Mouse (Mus musculus) hindbrain, postnatal 0 days (tissue): ENCODE measurements around the gene Cfap61. TPM values are rescaled to one million over a fixed set of nuclear protein-coding genes. Genes with fewer than 3 reads are reported as not detected.

Experiments used
- ATAC-seq: fragments of 200-750 bp; cut with Nextera tagmentation; 2 replicates; pipeline ENCODE4 v1.8.0; 2017; ENCODE audit warnings: mild to moderate bottlenecking, moderate TSS enrichment, moderate library complexity
- DNase-seq: peaks from one replicate; pipeline ENCODE4 v3.0.0-alpha.2; 2015; ENCODE audit warnings: low spot score
- H3K27ac ChIP-seq: fragments of 300-500 bp; sonication (generic); 2 replicates; pipeline ENCODE4 v1.5.1; 2014; ENCODE audit warnings: mild to moderate bottlenecking
- H3K27me3 ChIP-seq: fragments of 300-500 bp; sonication (generic); 2 replicates; pipeline ENCODE4 v1.6.1; 2014; ENCODE audit warnings: low read length, mixed read lengths; ENCODE audit not compliant: insufficient read depth
- H3K36me3 ChIP-seq: fragments of 300-500 bp; sonication (generic); 2 replicates; pipeline ENCODE4 v1.6.1; 2014; ENCODE audit warnings: low read length, mixed read lengths; ENCODE audit not compliant: insufficient read depth
- H3K4me1 ChIP-seq: fragments of 300-500 bp; sonication (generic); 2 replicates; pipeline ENCODE4 v1.6.1; 2014; ENCODE audit warnings: antibody characterized with exemption, low read length, mixed read lengths; ENCODE audit not compliant: insufficient read depth
- H3K4me2 ChIP-seq: fragments of 300-500 bp; sonication (generic); 2 replicates; pipeline ENCODE4 v1.6.1; 2014; ENCODE audit warnings: low read depth, mild to moderate bottlenecking, low read length, moderate library complexity, mixed read lengths
- H3K4me3 ChIP-seq: fragments of 300-500 bp; sonication (generic); 2 replicates; pipeline ENCODE4 v1.5.1; 2014; ENCODE audit warnings: low read length
- H3K9ac ChIP-seq: fragments of 300-500 bp; sonication (generic); replicated peaks from 2 replicates; pipeline ENCODE4 v1.6.1; 2014; ENCODE audit warnings: mild to moderate bottlenecking, low read length, moderate library complexity, mixed read lengths
- H3K9me3 ChIP-seq: fragments of 300-500 bp; sonication (generic); 2 replicates; pipeline ENCODE4 v1.6.1; 2016; ENCODE audit warnings: low read length, mixed read lengths
- CTCF ChIP-seq: IDR thresholded peaks from 2 replicates; pipeline ENCODE4 v1.5.1; 2016; ENCODE audit warnings: antibody characterized with exemption, control low read depth, low read depth
- WGBS: fragments of 180-500 bp; shearing (Covaris S2); extraction: QIAGEN DNeasy Blood & Tissue Kit; methylation state at CpG from one replicate; pipeline ENCODE4 v1.1.7; 2014; 5-methylcytosine and 5-hydroxymethylcytosine counted together
- polyA plus RNA-seq: library from polyadenylated mRNA; unstranded; fragments of >200 nt; fragmentation: Nextera tagmentation; extraction: Ambion mirVana; gene quantifications from 2 replicates; pipeline ENCODE4 v1.2.1, GENCODE M21; 2015
- total RNA-seq: library from RNA; depleted of rRNA; stranded (reverse); fragments of >200 nt; gene quantifications from 2 replicates; pipeline ENCODE4 v1.2.3, GENCODE M21; 2014

The Cfap61 gene
- total and polyA plus RNA-seq, 2 experiments from 2014 or later: 3.7 to 4.1 TPM

DNA sequence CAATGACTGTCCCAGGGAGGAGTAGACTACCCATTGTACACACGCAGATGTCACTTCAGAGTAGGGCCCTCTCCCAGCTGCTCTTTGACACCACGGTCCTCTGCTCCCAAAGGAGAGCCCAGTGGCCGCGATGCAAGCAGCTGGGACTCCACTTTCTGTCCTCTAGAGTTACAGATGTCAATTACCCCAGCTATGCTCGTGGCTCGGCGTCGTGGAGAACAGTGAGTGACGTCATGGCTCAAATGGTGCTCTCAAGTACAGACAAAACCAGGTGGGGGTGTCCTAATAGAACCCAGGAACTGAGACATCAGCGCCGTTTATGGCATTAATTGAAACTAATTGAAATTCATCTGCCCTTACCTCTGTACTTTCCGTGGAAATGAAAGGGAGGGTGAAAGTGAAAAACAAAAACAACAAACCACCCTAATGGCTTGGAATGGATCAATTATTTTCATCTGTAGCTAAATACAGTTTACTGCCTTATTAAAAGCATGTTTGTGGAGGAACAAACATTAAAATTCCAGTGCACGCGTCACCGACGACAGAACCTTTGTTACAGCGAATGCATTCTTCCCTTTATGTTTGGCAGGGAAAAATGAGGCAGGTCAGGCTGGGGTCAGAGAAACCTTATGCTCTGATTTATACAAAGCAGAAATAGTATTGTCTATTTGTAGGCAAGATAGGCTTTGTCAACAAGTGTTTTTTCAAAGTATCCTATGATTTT is 182.8 kb downstream of the Cfap61 start:
- WGBS: 19% methylated on average over 17 of the region's 17 CpGs
- peaks cover 7% of the 10 kb centered on the region for H3K4me1 ChIP-seq
- TF ChIP-seq CTCF: no peak
- no peak overlapping the region for H3K4me2 ChIP-seq
- no peaks in the 10 kb centered on the region for H3K9me3 ChIP-seq
- H3K9ac ChIP-seq: no peak overlapping the region
- no peaks in the 10 kb centered on the region for H3K27me3 ChIP-seq
- H3K27ac ChIP-seq: no peak overlapping the region
- no peak for DNase-seq
- H3K36me3 ChIP-seq: no peaks in the 10 kb centered on the region
- H3K4me3 ChIP-seq: no peak overlapping the region
- no peak for ATAC-seq

GRCm38 (mm10) chr2:146117915-146118403 is 183.4 kb downstream of the Cfap61 start:
- no peak for ATAC-seq
- WGBS: 22% methylated on average over 3 of the region's 3 CpGs
- no peak for DNase-seq
- Histone ChIP-seq H3K9me3 (no peaks in the 10 kb centered on the region), H3K4me3 (no peak overlapping the region), H3K27ac (no peak overlapping the region), H3K9ac (no peak overlapping the region), H3K36me3 (no peaks in the 10 kb centered on the region), H3K27me3 (no peaks in the 10 kb centered on the region), H3K4me2 (no peak overlapping the region), H3K4me1 (peaks cover 7% of the 10 kb centered on the region)
- no peak for TF ChIP-seq CTCF

DNA sequence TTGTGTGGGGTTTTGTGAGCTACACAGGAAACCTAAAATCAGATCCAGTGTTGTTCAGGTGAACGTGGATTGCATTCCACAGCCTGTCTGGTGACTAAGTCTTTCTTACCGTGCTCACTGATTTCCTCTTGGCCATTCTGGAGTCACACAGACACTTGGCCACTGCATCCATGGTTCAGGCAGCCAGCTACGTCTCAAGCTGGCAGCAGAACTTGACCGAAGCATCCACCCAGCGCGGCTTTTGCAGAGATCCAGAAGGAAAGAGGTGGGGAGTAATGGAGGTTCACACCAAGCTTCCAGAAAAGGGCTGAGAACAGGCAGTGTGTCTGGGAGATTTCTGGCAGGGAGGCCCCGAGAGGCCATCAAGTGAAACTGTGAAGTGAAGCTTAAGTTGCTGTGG is 187.0 kb downstream of the Cfap61 start:
- H3K27ac ChIP-seq: no peak overlapping the region
- H3K9ac ChIP-seq: no peak overlapping the region
- DNase-seq (no peak), ATAC-seq (no peak)
- TF ChIP-seq CTCF: no peak
- no peaks in the 10 kb centered on the region for H3K9me3 ChIP-seq
- 79% methylated on average over 7 of the region's 7 CpGs for WGBS
- H3K4me3 ChIP-seq: no peak overlapping the region
- no peaks in the 10 kb centered on the region for H3K27me3 ChIP-seq
- no peaks in the 10 kb centered on the region for H3K36me3 ChIP-seq
- peaks cover 7% of the 10 kb centered on the region for H3K4me1 ChIP-seq
- H3K4me2 ChIP-seq: no peak overlapping the region

GRCm38 (mm10) chr2:146125129-146125528 is 190.5 kb downstream of the Cfap61 start:
- H3K9ac ChIP-seq: no peak overlapping the region
- ATAC-seq (no peak), DNase-seq (no peak)
- no peaks in the 10 kb centered on the region for H3K9me3 ChIP-seq
- 93% methylated on average over 2 of the region's 2 CpGs for WGBS
- no peak overlapping the region for H3K4me2 ChIP-seq
- H3K4me3 ChIP-seq: no peak overlapping the region
- no peak for TF ChIP-seq CTCF
- 0 out of 2 replicates have a peak, but pooled peaks cover 6% of the 10 kb centered on the region for H3K4me1 ChIP-seq
- H3K27ac ChIP-seq: no peak overlapping the region
- H3K36me3 ChIP-seq: no peaks in the 10 kb centered on the region
- H3K27me3 ChIP-seq: no peaks in the 10 kb centered on the region

- H3K4me3 ChIP-seq: no peak overlapping the region
- H3K4me1 ChIP-seq: 0 out of 2 replicates have a peak, but pooled peaks cover 6% of the 10 kb centered on the region
- no peak overlapping the region for H3K27ac ChIP-seq
- WGBS: 30% methylated on average over 6 of the region's 6 CpGs
- H3K27me3 ChIP-seq: no peaks in the 10 kb centered on the region
- no peaks in the 10 kb centered on the region for H3K36me3 ChIP-seq
- no peak for ATAC-seq
- DNase-seq: peak; percentile 37
- H3K9me3 ChIP-seq: no peaks in the 10 kb centered on the region
- TF ChIP-seq CTCF: no peak
- no peak overlapping the region for H3K9ac ChIP-seq
- no peak overlapping the region for H3K4me2 ChIP-seq
These were observed 194.0 kb downstream of the Cfap61 start for GRCm38 (mm10) chr2:146128622-146129021.

- Histone ChIP-seq H3K36me3 (no peaks in the 10 kb centered on the region), H3K4me1 (0 out of 2 replicates have a peak, but pooled peaks cover 6% of the 10 kb centered on the region), H3K4me2 (no peak overlapping the region), H3K27ac (no peak overlapping the region), H3K27me3 (no peaks in the 10 kb centered on the region), H3K9me3 (no peaks in the 10 kb centered on the region), H3K9ac (no peak overlapping the region), H3K4me3 (no peak overlapping the region)
- WGBS: 92% methylated on average over 3 of the region's 3 CpGs
- TF ChIP-seq CTCF: no peak
- no peak for ATAC-seq
- no peak for DNase-seq
These were observed 195.9 kb downstream of the Cfap61 start for GRCm38 (mm10) chr2:146130514-146130913.

DNA sequence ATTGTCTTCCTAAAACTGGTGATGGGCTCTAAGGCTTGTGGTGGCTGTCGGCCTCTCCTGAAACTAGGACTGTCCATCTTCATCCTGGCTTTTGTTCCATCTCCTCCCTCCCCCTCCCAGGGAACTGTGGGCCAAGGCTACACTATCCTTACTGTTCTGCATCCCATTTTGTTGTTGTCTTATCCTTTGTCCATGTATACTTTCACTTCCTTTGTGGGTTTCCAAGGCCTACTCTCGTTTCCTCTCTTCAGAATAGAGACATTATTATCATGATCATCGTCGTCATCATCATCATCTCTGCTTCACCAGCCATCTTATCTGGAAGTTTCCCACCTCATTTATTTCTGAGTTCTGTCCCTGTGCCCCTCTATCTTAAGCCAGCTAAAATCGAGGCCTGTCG is 199.7 kb downstream of the Cfap61 start:
- H3K36me3 ChIP-seq: no peaks in the 10 kb centered on the region
- H3K27ac ChIP-seq: no peak overlapping the region
- H3K4me1 ChIP-seq: 0 out of 2 replicates have a peak, but pooled peaks cover under 1% of the 10 kb centered on the region
- H3K9ac ChIP-seq: no peak overlapping the region
- no peak overlapping the region for H3K4me3 ChIP-seq
- H3K27me3 ChIP-seq: no peaks in the 10 kb centered on the region
- H3K9me3 ChIP-seq: no peaks in the 10 kb centered on the region
- no peak for ATAC-seq
- TF ChIP-seq CTCF: no peak
- no peak for DNase-seq
- WGBS: 89% methylated on average over 6 of the region's 6 CpGs
- no peak overlapping the region for H3K4me2 ChIP-seq
